Mouse (Mus musculus): ENCODE measurements around the gene Gm29666.
"Not testable (repeated sequence)": the region's sequence is repeated elsewhere in the genome, so short reads cannot be mapped to it uniquely, and the experiment has no call there.

- not testable (repeated sequence) for TF ChIP-seq CTCF (conservative IDR thresholded peaks at IDR 0.05; ENCODE audit: insufficient read depth, insufficient read length, low read depth, low read length); POLR2A (IDR thresholded peaks at IDR 0.05; ENCODE audit: low read depth, low read length)
These were observed 23.6 kb downstream of the Gm29666 start for GRCm38 (mm10) chr15:84896216-84896615.
